Comparison of ENCODE assay signal across 8 mouse cellular contexts in genomic region chr10:127134394-127135035, GRCm38 (mm10). TPM values are rescaled to one million over a fixed set of nuclear protein-coding genes. Genes with fewer than 3 reads are reported as not detected.
DNase-seq lines count a peak whose midpoint lies in the region; ATAC-seq and TF ChIP-seq lines count a peak whose summit lies in the region.
"Not testable (repeated sequence)": the region's sequence is repeated elsewhere in the genome, so short reads cannot be mapped to it uniquely, and the experiment has no call there.
"Had no signal": no experiment of that assay in that cellular context is flagged by ENCODE, and none has a peak within 500 bp of the region (broad histone marks: within the 10 kb centered on the region; RNA-seq: fewer than 3 reads in every experiment).

No protein-coding gene starts in this region.

- not testable (repeated sequence) for H3K27me3 ChIP-seq in CH12.LX (replicated peaks); lung, embryonic 14.5 days (ENCODE audit: insufficient read depth, low read length); small intestine, adult 2 months (ENCODE audit: control insufficient read depth, insufficient read depth, low read length)

- TF ChIP-seq RAD21 in CH12.LX (IDR thresholded peaks at IDR 0.05; ENCODE audit: low read depth, low read length): peak; percentile 22

- not testable (repeated sequence) for H3K36me3 ChIP-seq in CH12.LX (replicated peaks in 1 of 2; ENCODE audit: control insufficient read depth in 1 of 2, insufficient read depth in 1 of 2, low read length in 1 of 2); lung, embryonic 14.5 days (ENCODE audit: insufficient read depth); small intestine, adult 2 months (ENCODE audit: control insufficient read depth, insufficient read depth, low read length)

- not testable (repeated sequence) for H3K9me3 ChIP-seq in CH12.LX (replicated peaks; ENCODE audit: low read length); lung, embryonic 14.5 days (ENCODE audit: low read depth, low read length)

- not testable (repeated sequence) for H3K9ac ChIP-seq in CH12.LX (ENCODE audit: insufficient read depth, low read depth); lung, embryonic 14.5 days

- peaks cover 7 to 33% of the 10 kb centered on the region in 2 experiments; a peak in 3 of 4 replicates for H3K4me1 ChIP-seq in CH12.LX (ENCODE audit: control insufficient read depth in 1 of 2, insufficient read depth in 2 of 2)
- not testable (repeated sequence) for H3K4me1 ChIP-seq in lung, embryonic 14.5 days (ENCODE audit: insufficient read depth)
- H3K4me1 ChIP-seq in small intestine, adult 2 months (ENCODE audit: control insufficient read depth, insufficient read depth, insufficient read length, low read length): peaks cover 35% of the 10 kb centered on the region

- WGBS in lung, embryonic 14.5 days: 56% methylated on average over 3 of the region's 3 CpGs
- WGBS in small intestine, adult 2 months: 70% methylated on average over 3 of the region's 3 CpGs

- not testable (repeated sequence) for TF ChIP-seq EP300 in CH12.LX (IDR thresholded peaks at IDR 0.05; ENCODE audit: low read length)

- in situ Hi-C loops in CH12.LX (cut with MboI; ENCODE audit: low pct_ligation_motif_present, low pct_unique_long_range_greater_than_20kb, low sequenced_read_pairs): not testable (repeated sequence)

- peak in 1 of 2 experiments; percentile 37; a peak in 2 of 4 replicates for TF ChIP-seq CTCF in CH12.LX (conservative IDR thresholded peaks at IDR 0.05 in 1 of 2, IDR thresholded peaks at IDR 0.05 in 1 of 2; ENCODE audit: low read depth in 2 of 2, low read length in 2 of 2)
- TF ChIP-seq CTCF in layer of hippocampus, adult 2 months (conservative IDR thresholded peaks at IDR 0.05): peak; percentile 52
- peak; percentile 46 for TF ChIP-seq CTCF in lung, embryonic 14.5 days (IDR thresholded peaks at IDR 0.05; ENCODE audit: low read depth)
- peak; percentile 44; the same call in 1 of the 2 replicates for TF ChIP-seq CTCF in small intestine, adult 2 months (IDR thresholded peaks at IDR 0.05; ENCODE audit: extremely low read depth, insufficient read length, insufficient replicate concordance, low read depth, low read length)

- not testable (repeated sequence) for H3K4me2 ChIP-seq in CH12.LX (ENCODE audit: insufficient read depth, low read depth, poor library complexity, severe bottlenecking); lung, embryonic 14.5 days

- ATAC-seq in lung, embryonic 14.5 days (ENCODE audit: insufficient read depth): not testable (repeated sequence)

- not testable (repeated sequence) for DNase-seq in CH12.LX (ENCODE audit: extremely low read depth); layer of hippocampus, adult 2 months (ENCODE audit: low spot score in 2 of 2)
- DNase-seq in ZHBTc4 (ENCODE audit: low read depth, low spot score): peak; percentile 36
- DNase-seq in embryo, embryonic 10.5 days (ENCODE audit: low spot score): peak; percentile 21
- DNase-seq in induced T-regulatory cell, adult 2 months (ENCODE audit: low read depth): peak; percentile 58
- peak; percentile 30 for DNase-seq in lung, embryonic 14.5 days

- H3K79me2 ChIP-seq in CH12.LX (replicated peaks; ENCODE audit: control insufficient read depth, extremely low read depth, insufficient read depth, poor library complexity, severe bottlenecking): not testable (repeated sequence)

- not testable (repeated sequence) for TF ChIP-seq POLR2A in CH12.LX (IDR thresholded peaks at IDR 0.05; ENCODE audit: low read depth, low read length); small intestine, adult 2 months (IDR thresholded peaks at IDR 0.05; ENCODE audit: low read depth, low read length)

- H3K4me3 ChIP-seq in CH12.LX (replicated peaks in 1 of 3; ENCODE audit: low read depth in 2 of 3, low read length in 2 of 3, poor library complexity in 1 of 3); layer of hippocampus, adult 2 months; lung, embryonic 14.5 days (ENCODE audit: low read depth, low read length); small intestine, adult 2 months (ENCODE audit: low read depth, low read length): not testable (repeated sequence)

- dilution Hi-C loops in CH12.LX (cut with MboI; ENCODE audit: extremely low pct_ligation_motif_present, extremely low pct_unique_long_range_greater_than_20kb, low sequenced_read_pairs): not testable (repeated sequence)

- not testable (repeated sequence) for H3K27ac ChIP-seq in CH12.LX (ENCODE audit: insufficient read depth, low read depth); layer of hippocampus, adult 2 months; lung, embryonic 14.5 days (ENCODE audit: low read depth); small intestine, adult 2 months (ENCODE audit: insufficient read depth, low read depth, low read length)

RNA-seq across cellular contexts. Expression of gene Os9, which starts 13.6 kb away (rescaled TPM):
- total RNA-seq in CH12.LX (2012; rRNA removed) (81.1 and 82.7 TPM in 2 replicates), CH12.LX (2014; rRNA removed) (41.0 and 42.8 TPM in 2 replicates)
- 61.9 and 78.2 TPM in 2 replicates for polyA plus RNA-seq in CH12.LX (2012; ENCODE audit: insufficient read length, low read depth)
- total RNA-seq in layer of hippocampus, adult 2 months (2021): 100 to 1,000 TPM; 100 to 102 TPM
- 53.8 and 56.8 TPM in 2 replicates for polyA plus RNA-seq in lung, embryonic 14.5 days (2014; fragmentation: Nextera tagmentation; extraction: Ambion mirVana)
- polyA plus RNA-seq in small intestine, adult 2 months (2012; rRNA removed): 59.8 and 117 TPM in 2 replicates

RNA-seq across cellular contexts. Expression of gene B4galnt1, which starts 30.5 kb away (rescaled TPM):
- total RNA-seq in CH12.LX (2012; rRNA removed) (15.5 and 17.5 TPM in 2 replicates), CH12.LX (2014; rRNA removed) (0.74 and 0.98 TPM in 2 replicates)
- 1.9 and 2.3 TPM in 2 replicates for polyA plus RNA-seq in CH12.LX (2012; ENCODE audit: insufficient read length, low read depth)
- 100 to 1,000 TPM; 116 to 123 TPM for total RNA-seq in layer of hippocampus, adult 2 months (2021)
- 2.9 and 4.4 TPM in 2 replicates for polyA plus RNA-seq in lung, embryonic 14.5 days (2014; fragmentation: Nextera tagmentation; extraction: Ambion mirVana)
- polyA plus RNA-seq in small intestine, adult 2 months (2012; rRNA removed): 228 and 484 TPM in 2 replicates

RNA-seq across cellular contexts. Expression of gene Slc26a10, which starts 45.9 kb away (rescaled TPM):
- total RNA-seq in CH12.LX (2012; rRNA removed) (1.2 and 1.7 TPM in 2 replicates), CH12.LX (2014; rRNA removed) (0.05 TPM in 2 replicates)
- 0.16 and 0.44 TPM in 2 replicates for polyA plus RNA-seq in CH12.LX (2012; ENCODE audit: insufficient read length, low read depth)
- total RNA-seq in layer of hippocampus, adult 2 months (2021): 10 to 100 TPM; 21.9 to 25.4 TPM
- 0.09 and 0.27 TPM in 2 replicates for polyA plus RNA-seq in lung, embryonic 14.5 days (2014; fragmentation: Nextera tagmentation; extraction: Ambion mirVana)
- polyA plus RNA-seq in small intestine, adult 2 months (2012; rRNA removed): 0.56 and 0.85 TPM in 2 replicates

RNA-seq across cellular contexts. Expression of gene Arhgef25, which starts 55.4 kb away (rescaled TPM):
- 8.6 and 8.7 TPM in 2 replicates for total RNA-seq in CH12.LX (2012; rRNA removed)
- 3.3 and 4.0 TPM in 2 replicates for total RNA-seq in CH12.LX (2014; rRNA removed)
- 8.3 and 11.1 TPM in 2 replicates for polyA plus RNA-seq in CH12.LX (2012; ENCODE audit: insufficient read length, low read depth)
- total RNA-seq in layer of hippocampus, adult 2 months (2021): 100 to 1,000 TPM; 395 to 408 TPM
- polyA plus RNA-seq in lung, embryonic 14.5 days (2014; fragmentation: Nextera tagmentation; extraction: Ambion mirVana): 45.8 and 48.7 TPM in 2 replicates
- polyA plus RNA-seq in small intestine, adult 2 months (2012; rRNA removed): 8.8 and 10.4 TPM in 2 replicates

RNA-seq across cellular contexts. Expression of gene Agap2, which starts 59.4 kb away (rescaled TPM):
- 43.5 and 46.0 TPM in 2 replicates for total RNA-seq in CH12.LX (2012; rRNA removed)
- 24.8 and 27.8 TPM in 2 replicates for total RNA-seq in CH12.LX (2014; rRNA removed)
- 26.1 and 27.8 TPM in 2 replicates for polyA plus RNA-seq in CH12.LX (2012; ENCODE audit: insufficient read length, low read depth)
- 100 to 1,000 TPM; 820 to 844 TPM for total RNA-seq in layer of hippocampus, adult 2 months (2021)
- polyA plus RNA-seq in lung, embryonic 14.5 days (2014; fragmentation: Nextera tagmentation; extraction: Ambion mirVana): 0.07 and 0.11 TPM in 2 replicates
- polyA plus RNA-seq in small intestine, adult 2 months (2012; rRNA removed): 6.1 and 15.6 TPM in 2 replicates
- polyA plus RNA-seq: heart, embryonic 15.5 days had no signal

Comparison
In these comparisons a context has a peak if more than half of its experiments do, and no peak if none do; other contexts are left out.
1. RNA of gene B4galnt1, which starts 30.5 kb away (polyA plus RNA-seq): 228 to 484 TPM in small intestine, adult 2 months; 2.9 to 4.4 TPM in lung, embryonic 14.5 days and 1.9 to 2.3 TPM in CH12.LX; every median in the first group is over 10 times any median in the second.